Comparison of ENCODE assay signal across 22 mouse cellular contexts in genomic region chr6:50784381-50784780, GRCm38 (mm10).
DNase-seq lines count a peak whose midpoint lies in the region; ATAC-seq lines count a peak whose summit lies in the region.
"Had no signal": no experiment of that assay in that cellular context is flagged by ENCODE, and none has a peak within 500 bp of the region (broad histone marks: within the 10 kb centered on the region; RNA-seq: fewer than 3 reads in every experiment).

No protein-coding gene starts in this region.

- 0 out of 2 replicates have a peak overlapping the region, but pooled peaks have one; percentile 6 for H3K27ac ChIP-seq in hindbrain, embryonic 13.5 days
- H3K27ac ChIP-seq in hindbrain, embryonic 11.5 days (ENCODE audit: low read depth, low read length) = no peak overlapping the region
- H3K27ac ChIP-seq in hindbrain, embryonic 16.5 days (ENCODE audit: low read depth, low read length) = peak overlapping the region; percentile 76
- H3K27ac ChIP-seq: forebrain, embryonic 12.5 days; heart, adult 2 months; heart, embryonic 15.5 days; kidney, embryonic 15.5 days had no signal

- DNase-seq in cerebellum, adult 8-10 months = no peak
- no peak for DNase-seq in hindbrain, embryonic 11.5 days (ENCODE audit: low spot score)
- peak; percentile 55 for DNase-seq in brain, adult 2 months (ENCODE audit: low read depth, low spot score)
- no peak for DNase-seq in spleen, postnatal 4 days (ENCODE audit: low spot score in 2 of 2)
- no peak for DNase-seq in embryo, embryonic 9.5 days (ENCODE audit: extremely low spot score)
- DNase-seq: adrenal gland, postnatal 10 days; embryo, embryonic 11 days; gastrocnemius, postnatal 14 days; heart, postnatal 4 days; liver; lung, adult 2 months; lung, postnatal 4 days had no signal

- peak; percentile 52; the same call in 1 of the 2 replicates for ATAC-seq in cerebellum, adult (ENCODE audit: insufficient number of reproducible peaks, low FRiP score, low TSS enrichment)
- no peak for ATAC-seq in hindbrain, embryonic 13.5 days (ENCODE audit: low FRiP score)
- ATAC-seq in hindbrain, embryonic 11.5 days (ENCODE audit: low FRiP score) = no peak
- peak; percentile 66 for ATAC-seq in hindbrain, embryonic 16.5 days
- ATAC-seq: CD4-positive, CD25-positive, alpha-beta regulatory T cell, adult 4 months; intestine, postnatal 0 days; Patski had no signal

- WGBS in hindbrain, embryonic 13.5 days = 79% methylated on average over 6 of the region's 6 CpGs
- WGBS in hindbrain, embryonic 11.5 days = 86% methylated on average over 6 of the region's 6 CpGs
- WGBS in hindbrain, embryonic 16.5 days = 65% methylated on average over 6 of the region's 6 CpGs

- no peaks in the 10 kb centered on the region for H3K9me3 ChIP-seq in hindbrain, embryonic 13.5 days
- H3K9me3 ChIP-seq in hindbrain, embryonic 11.5 days (ENCODE audit: control insufficient read depth, low read length) = no peaks in the 10 kb centered on the region
- no peaks in the 10 kb centered on the region for H3K9me3 ChIP-seq in hindbrain, embryonic 16.5 days (ENCODE audit: control insufficient read depth, low read length)
- H3K9me3 ChIP-seq: forebrain, embryonic 12.5 days; heart, embryonic 15.5 days; kidney, embryonic 15.5 days had no signal

- H3K36me3 ChIP-seq in hindbrain, embryonic 13.5 days = no peaks in the 10 kb centered on the region
- H3K36me3 ChIP-seq in hindbrain, embryonic 11.5 days (ENCODE audit: control insufficient read depth, insufficient read depth, low read length) = no peaks in the 10 kb centered on the region
- H3K36me3 ChIP-seq in hindbrain, embryonic 16.5 days (ENCODE audit: control insufficient read depth, insufficient read depth, low read length) = no peaks in the 10 kb centered on the region
- H3K36me3 ChIP-seq: forebrain, embryonic 12.5 days; heart, embryonic 15.5 days; kidney, embryonic 15.5 days had no signal

- no peaks in the 10 kb centered on the region for H3K27me3 ChIP-seq in hindbrain, embryonic 13.5 days
- H3K27me3 ChIP-seq in hindbrain, embryonic 11.5 days (ENCODE audit: control insufficient read depth, insufficient read depth, low read length) = no peaks in the 10 kb centered on the region
- H3K27me3 ChIP-seq in hindbrain, embryonic 16.5 days (replicated peaks; ENCODE audit: control insufficient read depth, insufficient read depth, low read length) = no peaks in the 10 kb centered on the region
- H3K27me3 ChIP-seq: heart, embryonic 15.5 days; kidney, embryonic 15.5 days had no signal

- H3K9ac ChIP-seq in hindbrain, embryonic 13.5 days = no peak overlapping the region
- no peak overlapping the region for H3K9ac ChIP-seq in hindbrain, embryonic 11.5 days (ENCODE audit: low read depth, low read length)
- H3K9ac ChIP-seq in hindbrain, embryonic 16.5 days (ENCODE audit: low read depth, low read length) = no peak overlapping the region
- H3K9ac ChIP-seq: forebrain, embryonic 12.5 days; heart, embryonic 15.5 days; kidney, embryonic 15.5 days had no signal

- no peak overlapping the region for H3K4me2 ChIP-seq in hindbrain, embryonic 13.5 days
- H3K4me2 ChIP-seq in hindbrain, embryonic 11.5 days (replicated peaks; ENCODE audit: low read depth, low read length) = no peak overlapping the region
- no peak overlapping the region for H3K4me2 ChIP-seq in hindbrain, embryonic 16.5 days (ENCODE audit: low read length)
- H3K4me2 ChIP-seq: forebrain, embryonic 12.5 days; heart, embryonic 15.5 days; kidney, embryonic 15.5 days had no signal

- H3K4me1 ChIP-seq in hindbrain, embryonic 13.5 days (replicated peaks) = peaks cover 16% of the 10 kb centered on the region
- no peaks in the 10 kb centered on the region for H3K4me1 ChIP-seq in hindbrain, embryonic 11.5 days (replicated peaks; ENCODE audit: control insufficient read depth, insufficient read depth, low read length)
- peaks cover 6% of the 10 kb centered on the region for H3K4me1 ChIP-seq in hindbrain, embryonic 16.5 days (ENCODE audit: control insufficient read depth, insufficient read depth, low read depth, low read length)
- H3K4me1 ChIP-seq: forebrain, embryonic 12.5 days; heart, embryonic 15.5 days had no signal

- H3K4me3 ChIP-seq in hindbrain, embryonic 13.5 days = no peak overlapping the region
- H3K4me3 ChIP-seq in hindbrain, embryonic 11.5 days (ENCODE audit: low read depth, low read length) = no peak overlapping the region
- H3K4me3 ChIP-seq in hindbrain, embryonic 16.5 days (ENCODE audit: low read length) = no peak overlapping the region
- H3K4me3 ChIP-seq: forebrain, embryonic 12.5 days; heart, adult 2 months; heart, embryonic 15.5 days; kidney, embryonic 15.5 days had no signal

Comparison
In these comparisons a context has a peak if more than half of its experiments do, and no peak if none do; other contexts are left out.
1. ATAC-seq: peak in cerebellum, adult (single experiment) and hindbrain, embryonic 16.5 days (single experiment); none in hindbrain, embryonic 13.5 days (single experiment) and hindbrain, embryonic 11.5 days (single experiment).